Mouse (Mus musculus): ENCODE measurements around the gene Cmtm4. TPM values are rescaled to one million over a fixed set of nuclear protein-coding genes. Genes with fewer than 3 reads are reported as not detected.

The Cmtm4 gene
- total and polyA plus RNA-seq, 3 experiments, result 6.5 to 31.1 (median 12.0) TPM

DNA sequence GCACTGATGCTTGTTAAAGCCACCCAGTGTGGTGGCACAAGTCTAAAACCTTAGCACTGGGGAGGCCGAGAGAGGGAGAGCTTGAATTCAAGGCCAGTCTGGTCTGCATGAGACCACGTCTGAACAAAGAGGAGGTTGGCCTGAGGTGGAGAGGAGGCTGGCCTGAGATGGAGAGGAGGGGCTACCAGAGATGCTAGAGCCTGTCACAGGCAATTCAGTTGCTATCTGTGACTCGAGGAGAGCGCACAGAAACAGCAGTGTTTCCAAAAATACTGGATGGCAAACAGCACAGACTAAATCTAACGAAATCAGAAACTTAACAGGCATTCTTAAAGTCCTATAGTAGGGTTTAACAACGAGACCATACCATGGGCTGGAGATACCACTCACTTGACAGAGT lies 49.6 kb upstream of the Cmtm4 start:
- Histone ChIP-seq H3K9me3 (replicated peaks; ENCODE audit: insufficient read depth, low read length) (no peaks in the 10 kb centered on the region), H3K4me3 (ENCODE audit: control insufficient read depth in 1 of 2, insufficient read depth in 1 of 2, low read depth in 2 of 2, low read length in 2 of 2) (no peak overlapping the region), H3K36me3 (ENCODE audit: control insufficient read depth in 1 of 2, insufficient read depth in 2 of 2, low read length in 2 of 2) (no peaks in the 10 kb centered on the region; a peak in 2 of 4 replicates), H3K9ac (ENCODE audit: control insufficient read depth, low read depth, low read length, poor library complexity, severe bottlenecking) (no peak overlapping the region), H3K27ac (ENCODE audit: control insufficient read depth, low read depth, low read length) (no peak overlapping the region), H3K4me1 (ENCODE audit: control insufficient read depth in 1 of 2, insufficient read depth in 2 of 2, low read length in 2 of 2) (peaks cover 0 to 12% of the 10 kb centered on the region in 2 experiments; a peak in 2 of 4 replicates), H3K27me3 (ENCODE audit: control insufficient read depth in 1 of 2, insufficient read depth in 2 of 2, low read length in 2 of 2) (peaks cover 0 to 6% of the 10 kb centered on the region in 2 experiments; a peak in 3 of 4 replicates), H3K79me2 (ENCODE audit: control insufficient read depth, insufficient read depth, low read length, poor library complexity) (peaks cover 19% of the 10 kb centered on the region)
- TF ChIP-seq TCF12 (IDR thresholded peaks at IDR 0.05; ENCODE audit: low read depth, low read length) (no peak), MXI1 (IDR thresholded peaks at IDR 0.05; ENCODE audit: low read depth, low read length) (no peak), NRF1 (IDR thresholded peaks at IDR 0.05; ENCODE audit: insufficient read depth, low read depth, low read length, poor library complexity, severe bottlenecking) (no peak), ZC3H11A (IDR thresholded peaks at IDR 0.05; ENCODE audit: low read depth, low read length) (no peak), USF1 (IDR thresholded peaks at IDR 0.05; ENCODE audit: low read depth, low read length) (no peak), MYC (IDR thresholded peaks at IDR 0.05; ENCODE audit: low read depth, low read length) (no peak), USF2 (IDR thresholded peaks at IDR 0.05; ENCODE audit: borderline replicate concordance in 1 of 2, insufficient read depth in 1 of 2, low read depth in 1 of 2, low read length in 2 of 2) (no peak), MAFK (IDR thresholded peaks at IDR 0.05; ENCODE audit: borderline replicate concordance, low read depth, low read length) (no peak), SIN3A (IDR thresholded peaks at IDR 0.05; ENCODE audit: low read length) (no peak), MYB (IDR thresholded peaks at IDR 0.05; ENCODE audit: low read depth, low read length) (no peak), RAD21 (IDR thresholded peaks at IDR 0.05; ENCODE audit: low read depth, low read length) (no peak), CHD2 (IDR thresholded peaks at IDR 0.05; ENCODE audit: low read length) (no peak), ETS1 (IDR thresholded peaks at IDR 0.05; ENCODE audit: low read depth, low read length) (no peak), SMC3 (IDR thresholded peaks at IDR 0.05; ENCODE audit: low read depth, low read length) (no peak), ZNF384 (IDR thresholded peaks at IDR 0.05; ENCODE audit: low read depth, low read length) (no peak), MAX (IDR thresholded peaks at IDR 0.05; ENCODE audit: low read length) (no peak), POLR2AphosphoS2 (IDR thresholded peaks at IDR 0.05; ENCODE audit: low read length) (no peak), ZMIZ1 (IDR thresholded peaks at IDR 0.05; ENCODE audit: low read depth, low read length) (no peak), GATA1 (IDR thresholded peaks at IDR 0.05; ENCODE audit: low read depth, low read length) (no peak)
- DNase-seq (ENCODE audit: low read depth, low spot score), result no peak

DNA sequence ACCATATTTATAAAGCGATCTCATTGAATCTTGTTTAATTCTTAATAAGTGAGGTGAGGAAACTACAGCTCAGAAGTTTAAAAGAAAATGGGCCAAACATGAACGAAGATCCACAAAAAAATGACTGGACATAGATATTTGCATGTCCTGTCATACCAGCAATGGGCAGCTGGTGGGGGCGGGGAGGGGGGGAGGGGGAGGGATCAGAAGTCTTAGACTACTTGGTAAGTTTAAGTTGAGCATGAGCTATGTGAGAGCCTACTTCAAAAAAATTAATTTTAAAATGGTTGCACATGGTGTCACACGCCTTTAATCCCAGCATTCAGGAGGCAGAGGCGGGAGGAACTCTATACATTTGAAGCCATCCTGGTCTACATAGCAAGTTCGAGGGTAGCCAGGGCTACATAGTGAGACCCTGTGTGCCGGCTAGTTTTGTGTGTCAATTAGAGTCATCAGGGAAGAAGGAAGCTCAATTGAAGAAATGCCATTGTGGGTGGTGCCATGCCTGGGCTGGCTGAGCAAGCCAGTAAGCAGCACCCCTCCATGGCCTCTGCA lies 47.6 kb upstream of the Cmtm4 start:
- Histone ChIP-seq H3K27ac (ENCODE audit: control insufficient read depth, low read depth, low read length) (no peak overlapping the region), H3K36me3 (ENCODE audit: control insufficient read depth in 1 of 2, insufficient read depth in 2 of 2, low read length in 2 of 2) (peaks cover 0 to 4% of the 10 kb centered on the region in 2 experiments; a peak in 2 of 4 replicates), H3K9me3 (replicated peaks; ENCODE audit: insufficient read depth, low read length) (no peaks in the 10 kb centered on the region), H3K27me3 (ENCODE audit: control insufficient read depth in 1 of 2, insufficient read depth in 2 of 2, low read length in 2 of 2) (peaks cover 0 to 6% of the 10 kb centered on the region in 2 experiments; a peak in 3 of 4 replicates), H3K4me3 (ENCODE audit: control insufficient read depth in 1 of 2, insufficient read depth in 1 of 2, low read depth in 2 of 2, low read length in 2 of 2) (peak overlapping the region in 1 of 2 experiments; percentile 84; a peak in 1 of 4 replicates), H3K4me1 (ENCODE audit: control insufficient read depth in 1 of 2, insufficient read depth in 2 of 2, low read length in 2 of 2) (peaks cover 0 to 12% of the 10 kb centered on the region in 2 experiments; a peak in 2 of 4 replicates), H3K9ac (ENCODE audit: control insufficient read depth, low read depth, low read length, poor library complexity, severe bottlenecking) (no peak overlapping the region), H3K79me2 (ENCODE audit: control insufficient read depth, insufficient read depth, low read length, poor library complexity) (peaks cover 20% of the 10 kb centered on the region)
- no peak for DNase-seq (ENCODE audit: low read depth, low spot score)
- TF ChIP-seq SIN3A (IDR thresholded peaks at IDR 0.05; ENCODE audit: low read length) (no peak), ZNF384 (IDR thresholded peaks at IDR 0.05; ENCODE audit: low read depth, low read length) (no peak), E2F4 (IDR thresholded peaks at IDR 0.05; ENCODE audit: borderline replicate concordance, low read depth, low read length) (no peak), POLR2AphosphoS5 (IDR thresholded peaks at IDR 0.05; ENCODE audit: borderline replicate concordance, low read depth, low read length) (no peak), ZMIZ1 (IDR thresholded peaks at IDR 0.05; ENCODE audit: low read depth, low read length) (no peak), MAFK (IDR thresholded peaks at IDR 0.05; ENCODE audit: borderline replicate concordance, low read depth, low read length) (no peak), MAX (IDR thresholded peaks at IDR 0.05; ENCODE audit: low read length) (no peak), KAT2A (conservative IDR thresholded peaks at IDR 0.05; ENCODE audit: low read depth, low read length) (no peak), GATA1 (IDR thresholded peaks at IDR 0.05; ENCODE audit: low read depth, low read length) (no peak), ZC3H11A (IDR thresholded peaks at IDR 0.05; ENCODE audit: low read depth, low read length) (no peak), RCOR1 (IDR thresholded peaks at IDR 0.05; ENCODE audit: low read depth, low read length) (no peak), GABPA (IDR thresholded peaks at IDR 0.05; ENCODE audit: low read depth, low read length) (no peak), USF2 (IDR thresholded peaks at IDR 0.05; ENCODE audit: borderline replicate concordance in 1 of 2, insufficient read depth in 1 of 2, low read depth in 1 of 2, low read length in 2 of 2) (no peak), TCF12 (IDR thresholded peaks at IDR 0.05; ENCODE audit: low read depth, low read length) (no peak), CHD2 (IDR thresholded peaks at IDR 0.05; ENCODE audit: low read length) (peak; percentile 31; the same call in 1 of the 2 replicates), MAZ (IDR thresholded peaks at IDR 0.05; ENCODE audit: low read depth, low read length) (0 out of 2 replicates have a peak, but pooled peaks have one; percentile 14), BHLHE40 (IDR thresholded peaks at IDR 0.05; ENCODE audit: borderline replicate concordance, low read depth, low read length) (no peak)
